Comparison of ENCODE assay signal across 13 mouse cellular contexts in genomic region chr8:126616736-126617135, GRCm38 (mm10). TPM values are rescaled to one million over a fixed set of nuclear protein-coding genes. Genes with fewer than 3 reads are reported as not detected.
DNase-seq lines count a peak whose midpoint lies in the region; ATAC-seq and TF ChIP-seq lines count a peak whose summit lies in the region.
"Had no signal": no experiment of that assay in that cellular context is flagged by ENCODE, and none has a peak within 500 bp of the region (broad histone marks: within the 10 kb centered on the region; RNA-seq: fewer than 3 reads in every experiment).

No protein-coding gene starts in this region.

- no peak for ATAC-seq in heart, postnatal 0 days (ENCODE audit: insufficient read depth, low read depth)
- ATAC-seq in embryonic facial prominence, embryonic 14.5 days (ENCODE audit: low read depth), result no peak
- ATAC-seq: forebrain, embryonic 13.5 days had no signal

- H3K4me2 ChIP-seq in heart, postnatal 0 days (ENCODE audit: low read depth, low read length), result no peak overlapping the region
- H3K4me2 ChIP-seq in embryonic facial prominence, embryonic 14.5 days (ENCODE audit: low read depth, low read length), result no peak overlapping the region
- H3K4me2 ChIP-seq: forebrain, embryonic 13.5 days; hindbrain, embryonic 14.5 days had no signal

- 65% methylated on average over 5 of the region's 5 CpGs for WGBS in heart, postnatal 0 days
- WGBS in embryonic facial prominence, embryonic 14.5 days, result 49% methylated on average over 5 of the region's 5 CpGs

- TF ChIP-seq CTCF in heart, postnatal 0 days (IDR thresholded peaks at IDR 0.05; ENCODE audit: low read depth), result no peak

- H3K4me1 ChIP-seq in heart, postnatal 0 days (ENCODE audit: control insufficient read depth, insufficient read depth), result peaks cover 19% of the 10 kb centered on the region
- peaks cover 12% of the 10 kb centered on the region; the same call in 1 of the 2 replicates for H3K4me1 ChIP-seq in embryonic facial prominence, embryonic 14.5 days (ENCODE audit: control insufficient read depth, insufficient read depth, low read length)
- H3K4me1 ChIP-seq: forebrain, embryonic 13.5 days had no signal

- intact Hi-C loops in heart, postnatal 36 days (cut with DNase I), result loop anchor here (2.0 kb wide), 1 partner anchor 48 kb away; no protein-coding TSS in a partner anchor

- no peaks in the 10 kb centered on the region for H3K36me3 ChIP-seq in heart, postnatal 0 days (replicated peaks; ENCODE audit: control insufficient read depth, insufficient read depth, low read length)
- H3K36me3 ChIP-seq in embryonic facial prominence, embryonic 14.5 days (ENCODE audit: control insufficient read depth, insufficient read depth, low read length), result no peaks in the 10 kb centered on the region

- H3K4me3 ChIP-seq in heart, postnatal 0 days (ENCODE audit: low read depth, low read length), result no peak overlapping the region
- no peak overlapping the region for H3K4me3 ChIP-seq in embryonic facial prominence, embryonic 14.5 days (ENCODE audit: low read depth, low read length)
- H3K4me3 ChIP-seq: forebrain, embryonic 13.5 days had no signal

- H3K9ac ChIP-seq in heart, postnatal 0 days (replicated peaks; ENCODE audit: low read depth, low read length), result no peak overlapping the region
- no peak overlapping the region for H3K9ac ChIP-seq in embryonic facial prominence, embryonic 14.5 days (ENCODE audit: low read depth, low read length)
- H3K9ac ChIP-seq: forebrain, embryonic 13.5 days; hindbrain, embryonic 14.5 days had no signal

- no peak for DNase-seq in heart, postnatal 0 days (ENCODE audit: low spot score)
- no peak for DNase-seq in heart, postnatal 36 days
- DNase-seq in lung, postnatal 25 days (ENCODE audit: low spot score), result peak; percentile 23
- no peak for DNase-seq in lung, postnatal 14 days
- DNase-seq in embryonic facial prominence, embryonic 14.5 days (ENCODE audit: low spot score), result peak; percentile 70
- peak; percentile 62 for DNase-seq in skeletal muscle tissue, adult 2 months (ENCODE audit: low read depth, low spot score)
- DNase-seq in spleen, postnatal 36 days (ENCODE audit: low spot score in 2 of 2), result no peak
- DNase-seq in layer of hippocampus, postnatal 10 days (ENCODE audit: low spot score in 2 of 2), result no peak
- DNase-seq: cerebellum, adult 18-20 months; gastrocnemius, postnatal 14 days; right cerebral cortex, postnatal 25 days had no signal

- TF ChIP-seq EP300 in heart, postnatal 0 days (IDR thresholded peaks at IDR 0.05; ENCODE audit: low read depth), result no peak

- H3K27ac ChIP-seq in heart, postnatal 0 days (ENCODE audit: low read depth), result peak overlapping the region; percentile 69
- peak overlapping the region; percentile 44 for H3K27ac ChIP-seq in embryonic facial prominence, embryonic 14.5 days (replicated peaks; ENCODE audit: low read depth, low read length)
- H3K27ac ChIP-seq: forebrain, embryonic 13.5 days; hindbrain, embryonic 14.5 days had no signal

- H3K9me3 ChIP-seq in heart, postnatal 0 days (replicated peaks; ENCODE audit: control insufficient read depth, low read length), result no peaks in the 10 kb centered on the region
- H3K9me3 ChIP-seq in embryonic facial prominence, embryonic 14.5 days (ENCODE audit: control insufficient read depth, low read length), result no peaks in the 10 kb centered on the region
- H3K9me3 ChIP-seq: forebrain, embryonic 13.5 days had no signal

- H3K27me3 ChIP-seq in heart, postnatal 0 days (ENCODE audit: control insufficient read depth, insufficient read depth, low read length), result no peaks in the 10 kb centered on the region
- no peaks in the 10 kb centered on the region for H3K27me3 ChIP-seq in embryonic facial prominence, embryonic 14.5 days (replicated peaks; ENCODE audit: control insufficient read depth, insufficient read depth, low read length)
- H3K27me3 ChIP-seq: forebrain, embryonic 13.5 days had no signal

RNA-seq across cellular contexts. Expression of gene Irf2bp2, which starts 22.9 kb away (rescaled TPM):
- 132 and 175 TPM in 2 replicates for total RNA-seq in heart, postnatal 0 days (2014; rRNA removed; ENCODE audit: low replicate concordance)
- 9.6 and 9.8 TPM in 2 replicates for polyA plus RNA-seq in heart, postnatal 0 days (2015; fragmentation: Nextera tagmentation; extraction: Ambion mirVana)
- total RNA-seq in heart, postnatal 36 days (2021), result 10 to 100 TPM; 64.3 to 71.2 TPM
- 10.6 and 10.7 TPM in 2 replicates for polyA plus RNA-seq in embryonic facial prominence, embryonic 14.5 days (2014; fragmentation: Nextera tagmentation; extraction: Ambion mirVana)
- total RNA-seq in layer of hippocampus, postnatal 10 days (2021), result 10 to 100 TPM; 57.0 to 63.1 TPM

Comparison
In these comparisons a context has a peak if more than half of its experiments do, and no peak if none do; other contexts are left out.
1. DNase-seq: peak in lung, postnatal 25 days (single experiment), embryonic facial prominence, embryonic 14.5 days (single experiment) and skeletal muscle tissue, adult 2 months (single experiment); none in heart, postnatal 0 days (single experiment), heart, postnatal 36 days (0 of 2), lung, postnatal 14 days (single experiment), spleen, postnatal 36 days (0 of 2) and layer of hippocampus, postnatal 10 days (0 of 2).